Mouse (Mus musculus) bone marrow, adult 2 months (tissue): ENCODE data around the gene Pds5b.

Source experiments
- CTCF ChIP-seq: fragments of 200-500 bp; IDR thresholded peaks from 2 replicates; pipeline ENCODE4 v1.5.1; 2011; ENCODE audit warnings: low read length, control low read depth; ENCODE audit not compliant: control insufficient read depth, insufficient read depth
- POLR2A ChIP-seq: fragments of 200-500 bp; IDR thresholded peaks from 2 replicates; pipeline ENCODE4 v1.6.1; 2011; ENCODE audit warnings: low read depth, mild to moderate bottlenecking, control low read depth, low read length, borderline replicate concordance; ENCODE audit not compliant: control insufficient read depth

DNA sequence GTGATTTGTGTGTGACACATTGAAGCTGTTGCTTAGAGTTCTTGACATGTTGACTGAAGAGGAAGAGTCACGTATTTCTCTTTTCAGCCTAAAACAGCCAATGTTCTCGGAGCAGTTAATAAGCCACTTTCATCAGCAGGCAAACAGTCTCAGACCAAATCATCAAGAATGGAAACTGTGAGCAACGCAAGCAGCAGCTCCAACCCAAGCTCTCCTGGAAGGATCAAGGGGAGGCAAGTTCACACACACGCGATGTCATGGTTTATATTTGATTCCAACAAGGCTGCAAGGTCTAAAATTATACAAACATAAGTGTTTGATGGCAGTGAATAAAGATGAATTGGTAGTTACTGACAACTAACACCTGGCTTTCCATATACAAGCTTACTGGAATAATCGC, 120.6 kb downstream of the Pds5b start:
- TF ChIP-seq POLR2A (no peak), CTCF (no peak)
